Mouse (Mus musculus) forebrain, embryonic 12.5 days (tissue): ENCODE measurements at regions not wholly inside any gene's neighbourhood (a gene's known extent, or its start where the extent isn't known, plus 50 kb on each side); places are given as distances from the start of the nearest gene placed in this dataset.
A peak's percentile ranks its signal among the peaks of the same experiment; 100 is the strongest.

Source experiments
- ATAC-seq: fragments of 200-750 bp; cut with Nextera tagmentation; 2 replicates; pipeline ENCODE4 v1.8.0; 2017; ENCODE audit warnings: moderate TSS enrichment; ENCODE audit not compliant: low FRiP score
- H3K27ac ChIP-seq: fragments of 300-500 bp; sonication (generic); 2 replicates; pipeline ENCODE4 v1.5.1; 2016; ENCODE audit warnings: mild to moderate bottlenecking
- H3K27me3 ChIP-seq: fragments of 300-500 bp; sonication (generic); 2 replicates; pipeline ENCODE4 v1.6.1; 2016; ENCODE audit warnings: mild to moderate bottlenecking
- H3K36me3 ChIP-seq: fragments of 300-500 bp; sonication (generic); replicated peaks from 2 replicates; pipeline ENCODE4 v1.6.1; 2016; ENCODE audit warnings: mild to moderate bottlenecking
- H3K4me1 ChIP-seq: fragments of 300-500 bp; sonication (generic); 2 replicates; pipeline ENCODE4 v1.6.1; 2016
- H3K4me2 ChIP-seq: fragments of 300-500 bp; sonication (generic); 2 replicates; pipeline ENCODE4 v1.6.1; 2016; ENCODE audit warnings: mild to moderate bottlenecking, moderate library complexity
- H3K4me3 ChIP-seq: fragments of 300-500 bp; sonication (generic); replicated peaks from 2 replicates; pipeline ENCODE4 v1.5.1; 2016; ENCODE audit warnings: mild to moderate bottlenecking
- H3K9ac ChIP-seq: fragments of 300-500 bp; sonication (generic); 2 replicates; pipeline ENCODE4 v1.6.1; 2016; ENCODE audit warnings: mild to moderate bottlenecking
- H3K9me3 ChIP-seq: fragments of 300-500 bp; sonication (generic); 2 replicates; pipeline ENCODE4 v1.6.1; 2016
- WGBS: fragments of 180-500 bp; shearing (Covaris S2); methylation state at CpG from one replicate; pipeline ENCODE4 v1.1.7; 2016; 5-methylcytosine and 5-hydroxymethylcytosine counted together

- H3K9me3 ChIP-seq = no peaks in the 10 kb centered on the region
- H3K36me3 ChIP-seq = no peaks in the 10 kb centered on the region
- WGBS = 73% methylated on average over 6 of the region's 6 CpGs
- H3K9ac ChIP-seq = no peak overlapping the region
- H3K4me2 ChIP-seq = no peak overlapping the region
- no peak overlapping the region for H3K27ac ChIP-seq
- no peaks in the 10 kb centered on the region for H3K27me3 ChIP-seq
- no peak overlapping the region for H3K4me3 ChIP-seq
- no peak for ATAC-seq
- H3K4me1 ChIP-seq = no peaks in the 10 kb centered on the region
Measured at GRCm38 (mm10) chr17:15970481-15971350, 139.9 kb upstream of the Rgmb start.

DNA sequence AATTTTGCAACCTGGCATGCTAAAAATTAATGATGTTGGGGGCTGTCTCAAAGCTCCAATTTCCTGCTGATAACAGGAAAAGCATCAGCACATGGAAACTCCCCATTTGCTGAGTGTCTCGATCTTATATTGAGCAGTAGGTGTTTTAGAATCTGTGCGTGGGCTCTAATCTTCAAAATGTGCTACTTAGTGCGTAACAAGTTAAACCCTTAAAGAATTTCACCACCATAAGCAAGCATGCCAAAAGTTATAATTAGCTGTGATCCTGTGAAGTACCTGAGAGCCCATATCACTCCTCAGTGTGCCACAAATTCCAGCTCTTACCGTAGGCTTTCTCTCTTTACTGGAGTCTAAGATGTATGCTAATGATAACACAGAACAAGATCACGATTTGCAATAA lies 137.5 kb upstream of the Rgmb start:
- no peak for ATAC-seq
- Histone ChIP-seq H3K4me1 (no peaks in the 10 kb centered on the region), H3K36me3 (no peaks in the 10 kb centered on the region), H3K9me3 (no peaks in the 10 kb centered on the region), H3K4me2 (no peak overlapping the region), H3K27ac (no peak overlapping the region), H3K4me3 (no peak overlapping the region), H3K9ac (no peak overlapping the region), H3K27me3 (no peaks in the 10 kb centered on the region)
- 88% methylated on average over 5 of the region's 5 CpGs for WGBS

- H3K36me3 ChIP-seq = no peaks in the 10 kb centered on the region
- no peak overlapping the region for H3K4me2 ChIP-seq
- 82% methylated on average over 2 of the region's 2 CpGs for WGBS
- H3K27ac ChIP-seq = no peak overlapping the region
- no peaks in the 10 kb centered on the region for H3K9me3 ChIP-seq
- H3K27me3 ChIP-seq = no peaks in the 10 kb centered on the region
- no peak for ATAC-seq
- H3K9ac ChIP-seq = no peak overlapping the region
- H3K4me3 ChIP-seq = no peak overlapping the region
- H3K4me1 ChIP-seq = no peaks in the 10 kb centered on the region
Measured at GRCm38 (mm10) chr17:15955656-15956055, 124.8 kb upstream of the Rgmb start.

DNA sequence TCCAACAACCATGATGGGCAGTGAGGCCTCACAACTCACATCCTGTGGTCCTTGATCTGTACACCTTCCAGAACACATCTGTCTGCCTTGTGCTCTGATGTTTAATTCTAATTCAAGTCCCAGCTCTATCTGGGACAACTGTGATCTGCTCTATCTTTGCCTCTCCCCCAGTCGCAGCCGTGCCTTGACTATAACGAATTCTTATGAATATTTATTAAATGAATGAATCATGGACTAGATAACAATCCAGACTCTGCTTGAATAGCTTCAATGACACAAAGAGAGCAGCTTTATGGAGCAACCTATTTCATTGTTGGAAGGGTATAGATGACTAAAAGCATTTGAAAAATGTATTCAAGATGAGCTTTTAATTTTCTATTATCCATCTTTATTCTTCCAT lies 120.8 kb upstream of the Rgmb start:
- no peak overlapping the region for H3K27ac ChIP-seq
- H3K4me2 ChIP-seq = no peak overlapping the region
- 52% methylated on average over 3 of the region's 3 CpGs for WGBS
- no peak for ATAC-seq
- no peak overlapping the region for H3K9ac ChIP-seq
- H3K9me3 ChIP-seq = no peaks in the 10 kb centered on the region
- no peak overlapping the region for H3K4me3 ChIP-seq
- no peaks in the 10 kb centered on the region for H3K36me3 ChIP-seq
- H3K27me3 ChIP-seq = no peaks in the 10 kb centered on the region
- no peaks in the 10 kb centered on the region for H3K4me1 ChIP-seq

DNA sequence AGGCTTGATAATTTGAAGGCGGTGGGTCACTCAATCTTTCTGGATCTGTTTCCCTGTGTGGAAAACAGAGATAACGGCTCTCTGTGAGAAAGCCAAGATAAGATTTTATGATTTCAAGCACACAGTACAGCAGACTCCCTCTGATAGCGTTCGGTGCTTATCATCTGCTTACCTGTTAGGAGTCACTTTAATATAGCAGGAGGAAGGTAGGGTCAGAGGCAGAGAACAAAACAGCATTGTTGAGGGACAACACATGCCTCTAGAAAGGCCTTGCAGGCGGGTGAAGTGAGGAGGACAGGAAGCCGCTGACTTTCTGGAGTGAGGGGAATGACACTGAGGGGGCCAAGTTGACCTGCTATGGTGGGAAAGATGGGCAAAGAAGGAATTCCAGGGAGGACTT lies 118.9 kb upstream of the Rgmb start:
- no peaks in the 10 kb centered on the region for H3K9me3 ChIP-seq
- H3K4me2 ChIP-seq = no peak overlapping the region
- H3K27me3 ChIP-seq = no peaks in the 10 kb centered on the region

GRCm38 (mm10) chr17:15942378-15942777 lies 111.5 kb upstream of the Rgmb start:
- 12% methylated on average over 4 of the region's 4 CpGs for WGBS
- H3K27ac ChIP-seq = no peak overlapping the region

More for the DNA sequence above, 118.9 kb upstream of the Rgmb start:
- no peak overlapping the region for H3K4me3 ChIP-seq
- WGBS = 78% methylated on average over 6 of the region's 6 CpGs
- no peak overlapping the region for H3K27ac ChIP-seq
- no peak for ATAC-seq
- H3K36me3 ChIP-seq = no peaks in the 10 kb centered on the region
- no peak overlapping the region for H3K9ac ChIP-seq
- H3K4me1 ChIP-seq = no peaks in the 10 kb centered on the region

DNA sequence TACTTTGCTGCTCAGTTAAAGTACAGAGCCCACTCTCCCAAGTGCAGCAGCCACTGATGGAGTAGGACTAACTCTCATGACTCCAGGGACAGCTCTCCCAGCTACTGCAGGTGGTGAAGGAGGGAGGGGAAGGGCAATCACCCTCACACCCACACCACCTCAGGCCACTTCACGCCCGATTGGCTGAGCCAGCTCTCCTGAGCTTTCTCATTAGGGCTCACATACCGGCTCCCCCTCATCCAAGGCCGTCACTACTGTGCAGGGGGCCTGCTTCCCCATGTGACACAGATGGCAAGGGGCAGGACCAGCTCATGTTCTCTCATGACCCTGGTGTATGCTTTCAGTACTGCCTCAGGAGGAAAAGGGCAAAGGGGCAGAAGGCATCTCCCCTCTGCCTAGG lies 87.8 kb upstream of the Rgmb start:
- H3K36me3 ChIP-seq = no peaks in the 10 kb centered on the region
- ATAC-seq = peak; percentile 44; the same call in 1 of the 2 replicates
- WGBS = 59% methylated on average over 4 of the region's 4 CpGs
- H3K9me3 ChIP-seq = no peaks in the 10 kb centered on the region
- no peaks in the 10 kb centered on the region for H3K4me1 ChIP-seq
- H3K27me3 ChIP-seq = no peaks in the 10 kb centered on the region
- H3K27ac ChIP-seq = no peak overlapping the region
- H3K4me2 ChIP-seq = no peak overlapping the region
- H3K4me3 ChIP-seq = no peak overlapping the region
- no peak overlapping the region for H3K9ac ChIP-seq

More at GRCm38 (mm10) chr17:15942378-15942777, 111.5 kb upstream of the Rgmb start:
- no peaks in the 10 kb centered on the region for H3K27me3 ChIP-seq
- no peaks in the 10 kb centered on the region for H3K36me3 ChIP-seq
- H3K9me3 ChIP-seq = no peaks in the 10 kb centered on the region
- H3K4me2 ChIP-seq = no peak overlapping the region
- H3K4me3 ChIP-seq = no peak overlapping the region
- no peak overlapping the region for H3K9ac ChIP-seq
- peak; percentile 17; the same call in 1 of the 2 replicates for ATAC-seq
- H3K4me1 ChIP-seq = no peaks in the 10 kb centered on the region

DNA sequence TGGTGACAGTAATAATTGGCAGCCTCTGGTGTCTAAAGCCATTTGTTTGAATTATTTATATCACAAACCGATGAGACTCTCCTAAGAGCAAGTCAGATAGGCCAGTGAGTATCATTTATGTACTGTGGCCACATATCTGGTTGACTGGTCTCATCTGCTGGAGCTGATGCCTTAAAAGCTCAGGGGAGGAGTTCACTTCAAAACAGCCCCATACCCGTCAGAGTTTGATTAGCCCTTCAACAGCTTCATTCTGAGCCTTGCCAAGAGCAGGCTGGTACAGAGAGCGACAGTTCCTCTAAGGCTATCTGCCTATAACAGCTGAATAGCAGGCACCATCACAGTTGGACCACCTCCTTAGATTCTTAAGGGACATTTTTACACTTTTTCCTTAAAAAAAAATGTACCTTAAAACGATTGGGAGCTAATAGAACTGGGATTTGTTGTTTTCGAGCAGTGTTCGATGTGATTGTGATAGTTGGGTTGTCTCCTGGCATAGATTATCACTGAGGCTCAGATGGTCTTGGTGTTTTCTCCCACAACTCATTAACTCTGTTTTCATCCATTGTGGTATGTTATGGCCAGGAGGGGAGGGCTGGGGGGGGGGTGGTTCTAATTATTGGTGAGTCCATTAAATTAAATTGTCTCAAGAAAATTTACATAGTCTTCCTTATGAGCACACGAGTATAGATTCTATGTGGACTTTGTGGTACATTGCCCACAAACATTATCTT lies 68.0 kb upstream of the Rgmb start:
- no peak overlapping the region for H3K9ac ChIP-seq
- 0 out of 2 replicates have a peak, but pooled peaks cover 3% of the 10 kb centered on the region for H3K4me1 ChIP-seq
- ATAC-seq = no peak
- no peak overlapping the region for H3K4me2 ChIP-seq
- WGBS = 77% methylated on average over 7 of the region's 7 CpGs
- H3K9me3 ChIP-seq = no peaks in the 10 kb centered on the region
- H3K27me3 ChIP-seq = no peaks in the 10 kb centered on the region
- H3K27ac ChIP-seq = no peak overlapping the region
- no peaks in the 10 kb centered on the region for H3K36me3 ChIP-seq
- no peak overlapping the region for H3K4me3 ChIP-seq

GRCm38 (mm10) chr17:15895968-15896367 lies 65.1 kb upstream of the Rgmb start:
- peak; percentile 53; the same call in 1 of the 2 replicates for ATAC-seq
- Histone ChIP-seq H3K4me3 (no peak overlapping the region), H3K27ac (no peak overlapping the region), H3K4me1 (0 out of 2 replicates have a peak, but pooled peaks cover 3% of the 10 kb centered on the region), H3K4me2 (no peak overlapping the region), H3K27me3 (no peaks in the 10 kb centered on the region), H3K9ac (no peak overlapping the region), H3K36me3 (no peaks in the 10 kb centered on the region), H3K9me3 (no peaks in the 10 kb centered on the region)
- 8% methylated on average over 3 of the region's 3 CpGs for WGBS

DNA sequence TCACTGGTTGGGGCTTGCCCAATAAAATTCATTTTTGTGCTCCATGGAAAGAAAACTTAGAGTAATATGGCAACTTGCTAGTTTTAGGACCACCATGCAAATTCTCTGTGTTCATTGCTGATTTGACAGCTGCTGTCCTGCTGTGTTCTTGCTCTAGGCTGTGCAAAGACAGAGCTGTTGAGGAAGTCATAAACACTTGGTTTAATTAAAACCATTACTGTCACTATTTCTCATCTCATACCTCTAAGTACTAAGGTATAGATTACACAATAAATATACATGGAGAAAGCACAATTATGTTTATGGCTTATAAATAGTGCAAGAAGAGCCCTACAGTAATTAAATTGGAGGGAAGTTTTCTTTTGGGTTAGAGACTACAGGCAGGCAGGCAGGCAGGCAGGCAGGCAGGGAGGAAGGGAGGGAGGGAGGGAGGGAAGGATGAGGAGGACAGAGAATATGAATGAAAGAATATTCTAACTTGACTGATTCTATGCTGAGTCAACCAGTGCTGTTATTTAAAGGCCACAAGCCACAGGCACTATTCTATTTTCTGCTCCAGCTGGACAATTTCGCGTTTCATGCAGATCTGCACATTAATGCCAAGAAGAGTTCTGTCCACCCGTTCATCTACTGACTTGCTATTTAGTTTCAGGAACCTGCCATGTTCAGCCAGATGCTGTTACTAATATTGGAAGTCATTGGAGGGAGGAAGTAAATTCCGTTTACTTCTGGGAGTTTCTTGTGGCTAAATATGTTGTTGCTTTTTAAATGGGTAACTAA lies 61.2 kb upstream of the Rgmb start:
- Histone ChIP-seq H3K27ac (no peak overlapping the region), H3K4me1 (0 out of 2 replicates have a peak, but pooled peaks cover 3% of the 10 kb centered on the region), H3K27me3 (no peaks in the 10 kb centered on the region), H3K4me3 (no peak overlapping the region), H3K9ac (no peak overlapping the region), H3K4me2 (no peak overlapping the region), H3K9me3 (0 out of 2 replicates have a peak, but pooled peaks cover 5% of the 10 kb centered on the region), H3K36me3 (no peaks in the 10 kb centered on the region)
- ATAC-seq = no peak
- WGBS = 83% methylated on average over 4 of the region's 4 CpGs

- 94% methylated on average over 4 of the region's 4 CpGs for WGBS
- H3K4me2 ChIP-seq = no peak overlapping the region
- H3K4me1 ChIP-seq = no peaks in the 10 kb centered on the region
- ATAC-seq = no peak
- no peak overlapping the region for H3K27ac ChIP-seq
- H3K4me3 ChIP-seq = no peak overlapping the region
- no peaks in the 10 kb centered on the region for H3K27me3 ChIP-seq
- no peak overlapping the region for H3K9ac ChIP-seq
- 0 out of 2 replicates have a peak, but pooled peaks cover 5% of the 10 kb centered on the region for H3K9me3 ChIP-seq
- H3K36me3 ChIP-seq = no peaks in the 10 kb centered on the region
Measured at GRCm38 (mm10) chr17:15890595-15891140, 59.8 kb upstream of the Rgmb start.

DNA sequence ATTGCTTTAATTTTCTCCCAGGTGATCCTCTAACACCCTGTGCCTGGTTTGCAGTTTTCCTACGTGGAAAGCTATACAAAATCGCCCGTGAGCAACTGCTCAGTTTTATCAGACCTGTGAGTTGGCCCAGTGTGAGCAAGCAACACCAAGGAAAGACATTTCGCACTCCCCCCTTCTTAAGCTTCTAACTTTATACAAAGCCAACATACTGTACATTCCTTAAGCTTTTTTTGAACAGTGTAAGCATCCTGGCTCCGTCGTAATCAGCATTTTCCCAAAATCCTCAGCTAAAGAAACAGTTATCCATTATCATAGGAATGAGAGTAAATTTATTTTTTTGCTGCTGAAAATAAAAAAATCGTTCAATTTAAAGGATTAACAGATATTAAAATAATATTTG lies 52.0 kb upstream of the Rgmb start:
- no peak for ATAC-seq
- Histone ChIP-seq H3K36me3 (no peaks in the 10 kb centered on the region), H3K4me3 (no peak overlapping the region), H3K9ac (no peak overlapping the region), H3K4me2 (no peak overlapping the region), H3K27me3 (no peaks in the 10 kb centered on the region), H3K9me3 (no peaks in the 10 kb centered on the region), H3K4me1 (no peaks in the 10 kb centered on the region), H3K27ac (no peak overlapping the region)
- 77% methylated on average over 7 of the region's 7 CpGs for WGBS
